Mouse (Mus musculus) liver, embryonic 14.5 days (tissue): ENCODE results near the gene Marc2. TPM values are rescaled to one million over a fixed set of nuclear protein-coding genes. Genes with fewer than 3 reads are reported as not detected.

Source experiments
- ATAC-seq: fragments of 200-750 bp; cut with Nextera tagmentation; 2 replicates; pipeline ENCODE4 v1.8.0; 2017; ENCODE audit warnings: moderate number of reproducible peaks, mild to moderate bottlenecking, moderate library complexity; ENCODE audit not compliant: insufficient read depth
- DNase-seq, 3 experiments: peaks; one replicate each; pipeline ENCODE4 v3.0.0-alpha.2; 2012 to 2013; ENCODE audit warnings: low read depth in 3 of 3, low spot score in 3 of 3
- H3K27ac ChIP-seq: fragments of 300-500 bp; sonication (generic); 2 replicates; pipeline ENCODE4 v1.5.1; 2014; ENCODE audit warnings: moderate library complexity, mild to moderate bottlenecking, control low read depth, inconsistent platforms
- H3K27me3 ChIP-seq: fragments of 300-500 bp; sonication (generic); 2 replicates; pipeline ENCODE4 v1.6.1; 2014; ENCODE audit warnings: mild to moderate bottlenecking, low read length, moderate library complexity; ENCODE audit not compliant: control insufficient read depth, insufficient read depth
- H3K36me3 ChIP-seq: fragments of 300-500 bp; sonication (generic); replicated peaks from 2 replicates; pipeline ENCODE4 v1.6.1; 2014; ENCODE audit warnings: low read depth; ENCODE audit not compliant: control insufficient read depth, insufficient read depth
- H3K4me1 ChIP-seq, 2 experiments: fragments of 200-500 bp in 1 of 2; fragments of 300-500 bp in 1 of 2; sonication (generic) in 1 of 2; replicated peaks; 2 replicates each; pipeline ENCODE4 v1.6.1; 2012 to 2014; ENCODE audit warnings: antibody characterized with exemption in 1 of 2, inconsistent platforms in 1 of 2, low read length in 1 of 2; ENCODE audit not compliant: control insufficient read depth in 2 of 2, insufficient read depth in 2 of 2
- H3K4me2 ChIP-seq: fragments of 300-500 bp; sonication (generic); 2 replicates; pipeline ENCODE4 v1.6.1; 2014; ENCODE audit warnings: low read depth, mild to moderate bottlenecking, control low read depth, moderate library complexity
- H3K4me3 ChIP-seq, 2 experiments: fragments of 200-500 bp in 1 of 2; fragments of 300-500 bp in 1 of 2; sonication (generic) in 1 of 2; 2 replicates each; pipeline ENCODE4 v1.5.1; 2012 to 2014; ENCODE audit warnings: low read depth in 2 of 2, low read length in 2 of 2, mild to moderate bottlenecking in 2 of 2, control low read depth in 1 of 2, inconsistent platforms in 1 of 2, moderate library complexity in 1 of 2; ENCODE audit not compliant: insufficient read depth in 1 of 2
- H3K9ac ChIP-seq: fragments of 300-500 bp; sonication (generic); replicated peaks from 2 replicates; pipeline ENCODE4 v1.6.1; 2014; ENCODE audit warnings: mild to moderate bottlenecking, control low read depth, moderate library complexity
- H3K9me3 ChIP-seq: fragments of 300-500 bp; sonication (generic); 2 replicates; pipeline ENCODE4 v1.6.1; 2016; ENCODE audit warnings: low read length, mixed read lengths; ENCODE audit not compliant: control insufficient read depth
- CTCF ChIP-seq: IDR thresholded peaks from 2 replicates; pipeline ENCODE4 v1.5.1; 2016; ENCODE audit warnings: antibody characterized with exemption, low read depth, control low read depth
- EP300 ChIP-seq: IDR thresholded peaks from 2 replicates; pipeline ENCODE4 v1.6.1; 2016; ENCODE audit warnings: antibody characterized with exemption, low read depth
- whole genome bisulfite sequencing: fragments of 180-500 bp; shearing (Covaris S2); extraction: QIAGEN DNeasy Blood & Tissue Kit; methylation state at CpG from one replicate; pipeline ENCODE4 v1.1.7; 2014; ENCODE audit not compliant: insufficient replicate concordance; 5-methylcytosine and 5-hydroxymethylcytosine counted together
- polyA plus RNA-seq, 2 experiments: library from polyadenylated mRNA; depleted of rRNA in 1 of 2; stranded (reverse) in 1 of 2; unstranded in 1 of 2; fragments of >200 nt; fragmentation: Nextera tagmentation in 1 of 2; extraction: Ambion mirVana in 1 of 2; gene quantifications; 2 replicates each; pipeline versions ENCODE4 v1.2.1 to v1.2.3; 2012 to 2014

Marc2 gene
- polyA plus RNA-seq, 2 experiments = 58.6 to 227 TPM

DNA sequence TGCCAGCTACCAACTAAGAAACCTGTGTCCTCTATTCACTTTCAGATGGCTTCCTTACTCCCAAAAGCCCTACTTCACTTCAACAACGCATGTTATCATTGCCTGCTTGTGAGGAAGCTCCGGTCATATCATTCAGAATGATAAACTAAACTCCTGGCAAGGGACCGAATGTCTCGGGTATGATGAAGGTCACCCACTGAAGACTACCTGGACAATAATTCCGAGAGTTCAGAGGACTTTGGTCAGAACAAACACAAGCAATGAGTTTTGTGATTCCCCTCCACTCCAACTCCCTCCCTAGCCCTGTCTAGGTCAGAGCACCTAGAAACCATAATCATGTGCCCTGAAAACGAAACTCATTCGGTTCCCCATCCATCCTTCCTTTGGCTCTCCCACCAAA is 35.6 kb upstream of the Marc2 start:
- no peaks in the 10 kb centered on the region for H3K36me3 ChIP-seq
- H3K27me3 ChIP-seq = peaks cover 26% of the 10 kb centered on the region
- H3K4me2 ChIP-seq = peak overlapping the region; percentile 39
- TF ChIP-seq CTCF (no peak), EP300 (no peak)
- DNase-seq (no peak), ATAC-seq (no peak)
- H3K9me3 ChIP-seq = no peaks in the 10 kb centered on the region
- 28% methylated on average over 7 of the region's 7 CpGs for WGBS
- H3K4me1 ChIP-seq = peaks cover 0 to 4% of the 10 kb centered on the region in 2 experiments; a peak in 1 of 4 replicates
- H3K9ac ChIP-seq = no peak overlapping the region; the same call in 1 of the 2 replicates
- no peak overlapping the region for H3K27ac ChIP-seq
- peak overlapping the region; percentile 54 to 57 for H3K4me3 ChIP-seq

DNA sequence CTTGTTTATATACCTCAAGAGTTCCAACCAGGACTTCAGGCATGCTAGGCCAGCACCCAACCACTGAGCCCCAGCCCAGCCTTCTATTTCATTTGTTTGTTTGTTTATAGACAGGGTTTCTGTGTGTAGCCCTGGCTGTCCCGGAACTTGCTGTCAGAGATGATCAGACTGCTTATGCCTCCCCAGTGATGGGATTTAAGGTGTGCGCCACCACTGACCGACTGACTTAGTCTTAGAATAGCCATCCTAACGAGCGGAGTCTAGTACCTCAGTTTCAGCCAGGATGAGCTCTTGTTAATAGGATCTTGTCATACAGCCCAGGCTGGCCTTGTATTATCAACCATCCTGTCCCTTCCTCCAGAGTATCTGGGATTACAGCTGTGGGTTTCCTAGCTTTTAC is 35.0 kb upstream of the Marc2 start:
- peak overlapping the region; percentile 54 to 57 for H3K4me3 ChIP-seq
- WGBS = 61% methylated on average over 5 of the region's 5 CpGs

DNA sequence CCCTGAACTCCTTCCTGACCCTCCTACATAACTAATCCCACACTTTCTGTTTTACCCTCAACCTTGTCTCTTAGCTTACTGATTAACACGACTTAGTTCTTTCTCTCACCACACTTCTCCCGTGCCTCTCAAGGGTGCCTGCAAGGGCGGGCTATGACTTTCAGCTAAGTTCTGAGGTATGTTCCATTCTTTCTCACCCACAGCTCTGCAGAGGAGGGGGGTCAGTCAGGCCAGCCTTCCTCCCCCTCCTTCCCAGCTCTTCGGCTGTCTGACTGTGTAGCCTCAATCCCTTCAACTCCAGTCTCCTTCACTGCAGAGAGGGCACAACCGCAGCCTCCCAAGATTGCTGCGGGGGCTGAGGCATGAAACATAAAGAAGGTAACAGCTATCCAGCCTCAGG is 32.6 kb upstream of the Marc2 start:
- no peak for DNase-seq
- Histone ChIP-seq H3K4me2 (no peak overlapping the region), H3K4me3 (no peak overlapping the region), H3K9me3 (no peaks in the 10 kb centered on the region), H3K9ac (no peak overlapping the region), H3K27ac (no peak overlapping the region), H3K4me1 (peaks cover 0 to 4% of the 10 kb centered on the region in 2 experiments; a peak in 1 of 4 replicates), H3K36me3 (no peaks in the 10 kb centered on the region), H3K27me3 (peaks cover 26% of the 10 kb centered on the region)
- WGBS = 65% methylated on average over 6 of the region's 6 CpGs
- no peak for ATAC-seq
- TF ChIP-seq EP300 (no peak), CTCF (no peak)

More for the DNA sequence above, 35.0 kb upstream of the Marc2 start:
- Histone ChIP-seq H3K36me3 (no peaks in the 10 kb centered on the region), H3K27ac (no peak overlapping the region), H3K9ac (no peak overlapping the region), H3K4me1 (peaks cover 0 to 4% of the 10 kb centered on the region in 2 experiments; a peak in 1 of 4 replicates), H3K9me3 (no peaks in the 10 kb centered on the region), H3K27me3 (peaks cover 26% of the 10 kb centered on the region), H3K4me2 (peak overlapping the region; percentile 39)
- TF ChIP-seq CTCF (no peak), EP300 (no peak)
- ATAC-seq (no peak), DNase-seq (no peak)

DNA sequence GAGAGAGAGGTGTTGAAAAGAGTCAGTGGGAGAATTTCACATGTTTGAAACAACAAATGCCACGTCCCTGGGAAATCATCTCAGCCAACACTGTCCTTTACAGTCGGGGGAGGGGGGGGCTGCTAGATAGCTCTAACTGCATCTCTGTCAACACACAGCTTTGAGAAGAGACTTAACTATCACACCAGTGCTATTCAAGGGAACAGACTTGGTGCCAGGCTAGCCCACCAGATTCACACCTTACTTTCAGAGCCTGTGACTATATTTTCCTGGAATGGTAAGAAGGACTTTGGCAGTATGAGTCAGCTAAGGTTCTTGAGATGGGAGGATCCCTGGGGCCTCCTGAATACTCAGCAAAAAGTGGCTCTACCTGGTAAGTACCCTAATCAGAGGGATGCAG is 31.1 kb upstream of the Marc2 start:
- TF ChIP-seq EP300 (no peak), CTCF (no peak)
- H3K4me2 ChIP-seq = no peak overlapping the region
- H3K9ac ChIP-seq = no peak overlapping the region
- peaks cover 11% of the 10 kb centered on the region for H3K27me3 ChIP-seq
- no peak overlapping the region for H3K4me3 ChIP-seq
- H3K9me3 ChIP-seq = no peaks in the 10 kb centered on the region
- no peak overlapping the region for H3K27ac ChIP-seq
- DNase-seq (no peak), ATAC-seq (no peak)
- 26% methylated on average over 2 of the region's 2 CpGs for WGBS
- H3K36me3 ChIP-seq = no peaks in the 10 kb centered on the region
- peaks cover 0 to 6% of the 10 kb centered on the region in 2 experiments; a peak in 2 of 4 replicates for H3K4me1 ChIP-seq

DNA sequence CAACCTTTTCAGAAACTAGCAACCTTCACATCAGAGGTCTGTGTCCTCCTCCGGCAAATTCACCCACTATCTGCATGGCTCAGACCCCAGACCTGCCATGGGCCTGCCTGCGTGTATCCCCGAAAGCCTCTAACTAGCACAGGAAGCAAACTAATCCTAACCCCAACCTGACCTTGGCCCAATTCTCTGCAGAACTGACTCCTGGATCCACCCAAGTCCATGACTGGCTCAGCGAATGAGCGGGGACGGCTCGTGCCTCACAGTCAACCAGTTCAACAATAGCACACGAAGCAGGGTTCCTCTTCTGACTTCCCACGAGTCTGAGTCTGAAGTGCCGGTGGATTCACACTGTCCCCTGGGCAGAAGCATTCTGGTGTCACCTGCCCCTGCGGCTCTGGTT is 27.7 kb upstream of the Marc2 start:
- Histone ChIP-seq H3K36me3 (no peaks in the 10 kb centered on the region), H3K27me3 (no peaks in the 10 kb centered on the region), H3K4me2 (no peak overlapping the region), H3K4me1 (peaks cover 0 to 17% of the 10 kb centered on the region in 2 experiments; a peak in 2 of 4 replicates), H3K27ac (no peak overlapping the region), H3K9ac (no peak overlapping the region), H3K9me3 (no peaks in the 10 kb centered on the region), H3K4me3 (no peak overlapping the region)
- WGBS = 65% methylated on average over 11 of the region's 11 CpGs
- TF ChIP-seq EP300 (no peak), CTCF (no peak)
- ATAC-seq (no peak), DNase-seq (no peak)
